Mouse (Mus musculus) testis, postnatal 14 days (tissue): ENCODE measurements around the gene Pop5.
A peak's percentile ranks its signal among the peaks of the same experiment; 100 is the strongest.

Experiments used
- DNase-seq: peaks from one replicate; pipeline ENCODE4 v3.0.0; 2021; ENCODE audit warnings: low spot score

Gene Pop5

GRCm38 (mm10) chr5:115215273-115216185 is 20.1 kb upstream of the Pop5 start:
- DNase-seq, result no peak

- no peak for DNase-seq
These were observed 17.6 kb upstream of the Pop5 start for GRCm38 (mm10) chr5:115217998-115218397.

GRCm38 (mm10) chr5:115220931-115221640 is 14.6 kb upstream of the Pop5 start:
- no peak for DNase-seq

GRCm38 (mm10) chr5:115222485-115222884 is 13.2 kb upstream of the Pop5 start:
- no peak for DNase-seq

- DNase-seq, result no peak
These were observed 4.6 kb upstream of the Pop5 start for GRCm38 (mm10) chr5:115230830-115231551.

- no peak for DNase-seq
These were observed 4.0 kb upstream of the Pop5 start for GRCm38 (mm10) chr5:115231552-115232120.

GRCm38 (mm10) chr5:115232516-115232915 is 3.1 kb upstream of the Pop5 start:
- DNase-seq, result no peak

GRCm38 (mm10) chr5:115233031-115233780 is 2.4 kb upstream of the Pop5 start:
- no peak for DNase-seq

- no peak for DNase-seq
These were observed 1.1 kb upstream of the Pop5 start for GRCm38 (mm10) chr5:115234519-115234918.

- DNase-seq, result peak; percentile 55
These were observed 289 bp upstream of the Pop5 start for GRCm38 (mm10) chr5:115235323-115235771.

GRCm38 (mm10) chr5:115237803-115238728 is 2.4 kb downstream of the Pop5 start:
- DNase-seq, result peak; percentile 92

- DNase-seq, result no peak
These were observed 3.1 kb downstream of the Pop5 start for GRCm38 (mm10) chr5:115238729-115239195.

- DNase-seq, result no peak
These were observed 4.6 kb downstream of the Pop5 start for GRCm38 (mm10) chr5:115240191-115240590.

GRCm38 (mm10) chr5:115255472-115255871 is 19.8 kb downstream of the Pop5 start:
- DNase-seq, result no peak

- DNase-seq, result no peak
These were observed 21.4 kb downstream of the Pop5 start for GRCm38 (mm10) chr5:115256909-115257546.

- no peak for DNase-seq
These were observed 24.7 kb downstream of the Pop5 start for GRCm38 (mm10) chr5:115260356-115260755.

- DNase-seq, result no peak
These were observed 25.5 kb downstream of the Pop5 start for GRCm38 (mm10) chr5:115261141-115261540.

GRCm38 (mm10) chr5:115261880-115262279 is 26.2 kb downstream of the Pop5 start:
- DNase-seq, result no peak

GRCm38 (mm10) chr5:115262502-115263291 is 27.1 kb downstream of the Pop5 start:
- no peak for DNase-seq
